Mouse (Mus musculus) liver, embryonic 11.5 days (tissue): Measurements from ENCODE around the gene Usp15. TPM values are rescaled to one million over a fixed set of nuclear protein-coding genes. Genes with fewer than 3 reads are reported as not detected.
A peak's percentile ranks its signal among the peaks of the same experiment; 100 is the strongest.
"Not testable (repeated sequence)": the region's sequence is repeated elsewhere in the genome, so short reads cannot be mapped to it uniquely, and the experiment has no call there.

Experiments used
- ATAC-seq: fragments of 200-750 bp; cut with Nextera tagmentation; replicated peaks from 2 replicates; pipeline ENCODE4 v1.8.0; 2017; ENCODE audit warnings: moderate number of reproducible peaks, mild to moderate bottlenecking, moderate TSS enrichment, moderate library complexity; ENCODE audit not compliant: low FRiP score
- DNase-seq: peaks from one replicate; pipeline ENCODE4 v3.0.0-alpha.2; 2017; ENCODE audit warnings: low spot score
- H3K27ac ChIP-seq: fragments of 300-500 bp; sonication (generic); 2 replicates; pipeline ENCODE4 v1.5.1; 2014; ENCODE audit warnings: mild to moderate bottlenecking, low read depth, low read length, control low read depth
- H3K27me3 ChIP-seq: fragments of 300-500 bp; sonication (generic); replicated peaks from 2 replicates; pipeline ENCODE4 v1.6.1; 2014; ENCODE audit warnings: low read length, mixed read lengths; ENCODE audit not compliant: control insufficient read depth, insufficient read depth
- H3K36me3 ChIP-seq: fragments of 300-500 bp; sonication (generic); 2 replicates; pipeline ENCODE4 v1.6.1; 2014; ENCODE audit warnings: mild to moderate bottlenecking, low read length, moderate library complexity, mixed read lengths; ENCODE audit not compliant: control insufficient read depth, insufficient read depth
- H3K4me1 ChIP-seq: fragments of 300-500 bp; sonication (generic); replicated peaks from 2 replicates; pipeline ENCODE4 v1.6.1; 2014; ENCODE audit warnings: low read length, mixed read lengths; ENCODE audit not compliant: control insufficient read depth, insufficient read depth
- H3K4me2 ChIP-seq: fragments of 300-500 bp; sonication (generic); 2 replicates; pipeline ENCODE4 v1.6.1; 2014; ENCODE audit warnings: mild to moderate bottlenecking, control low read depth, moderate library complexity
- H3K4me3 ChIP-seq: fragments of 300-500 bp; sonication (generic); 2 replicates; pipeline ENCODE4 v1.5.1; 2014; ENCODE audit warnings: low read depth, low read length, control low read depth
- H3K9ac ChIP-seq: fragments of 300-500 bp; sonication (generic); 2 replicates; pipeline ENCODE4 v1.6.1; 2014; ENCODE audit warnings: low read depth, low read length, control low read depth
- H3K9me3 ChIP-seq: fragments of 300-500 bp; sonication (generic); 2 replicates; pipeline ENCODE4 v1.6.1; 2016; ENCODE audit warnings: low read length, inconsistent platforms, mixed read lengths; ENCODE audit not compliant: control insufficient read depth
- WGBS: fragments of 180-500 bp; shearing (Covaris S2); extraction: QIAGEN DNeasy Blood & Tissue Kit; methylation state at CpG from one replicate; pipeline ENCODE4 v1.1.7; 2014; 5-methylcytosine and 5-hydroxymethylcytosine counted together
- polyA plus RNA-seq: library from polyadenylated mRNA; unstranded; fragments of >200 nt; fragmentation: Nextera tagmentation; extraction: Ambion mirVana; gene quantifications from 2 replicates; pipeline ENCODE4 v1.2.1, GENCODE M21; 2014

Usp15 gene
- polyA plus RNA-seq = 139 and 159 TPM in 2 replicates

DNA sequence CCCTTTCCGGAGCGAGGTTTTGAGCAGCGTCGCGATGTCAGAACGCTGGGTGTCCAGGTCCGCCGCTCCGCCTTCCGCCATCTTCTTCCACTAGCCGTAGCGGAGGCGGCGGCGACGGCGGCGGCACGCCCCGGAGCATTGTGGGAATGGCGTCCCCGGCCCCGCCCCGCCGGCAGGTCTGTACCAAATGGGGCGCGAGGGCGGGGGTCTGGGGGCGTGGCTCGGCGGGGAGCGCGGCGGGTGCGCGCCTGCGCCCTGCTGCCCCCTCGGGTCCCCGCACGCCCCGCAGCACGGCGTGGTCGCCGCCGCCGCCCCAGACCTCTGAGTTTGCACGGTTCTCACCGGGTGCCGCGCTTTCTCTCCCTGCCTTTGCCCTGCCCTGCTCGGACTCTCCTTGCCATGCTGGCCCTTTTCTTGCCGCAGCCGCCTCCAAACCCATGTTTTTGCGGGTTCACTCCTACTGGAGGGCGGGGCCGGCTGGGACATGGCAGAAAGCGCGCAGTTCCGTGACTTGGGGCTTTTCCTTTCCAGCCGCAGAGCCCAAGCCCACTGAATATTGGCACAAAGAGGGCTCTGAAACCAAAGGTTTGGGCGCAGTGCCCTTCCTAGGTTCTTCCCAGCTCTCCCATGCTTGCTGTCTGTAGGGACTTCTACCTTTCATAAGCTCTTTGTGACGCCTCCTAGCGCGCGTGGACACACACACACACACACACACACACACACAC, at the start of gene Usp15:
Usp15 (minus strand) TSS at position 161 of the 725 bp plus-strand sequence.
- peak within 1 kb of the TSS; percentile 93 for H3K27ac ChIP-seq
- WGBS = 0% methylated on average over 53 of the region's 66 CpGs
- ATAC-seq (peak; percentile 87), DNase-seq (peak; percentile 92)
- H3K9me3 ChIP-seq = no peaks in the 10 kb centered on the region
- H3K27me3 ChIP-seq = no peaks in the 10 kb centered on the region
- peak within 1 kb of the TSS; percentile 97 for H3K4me3 ChIP-seq
- no peaks in the 10 kb centered on the region for H3K36me3 ChIP-seq
- peaks cover 21% of the 10 kb centered on the region for H3K4me1 ChIP-seq
- peak within 1 kb of the TSS; percentile 96 for H3K9ac ChIP-seq
- H3K4me2 ChIP-seq = peak within 1 kb of the TSS; percentile 89

DNA sequence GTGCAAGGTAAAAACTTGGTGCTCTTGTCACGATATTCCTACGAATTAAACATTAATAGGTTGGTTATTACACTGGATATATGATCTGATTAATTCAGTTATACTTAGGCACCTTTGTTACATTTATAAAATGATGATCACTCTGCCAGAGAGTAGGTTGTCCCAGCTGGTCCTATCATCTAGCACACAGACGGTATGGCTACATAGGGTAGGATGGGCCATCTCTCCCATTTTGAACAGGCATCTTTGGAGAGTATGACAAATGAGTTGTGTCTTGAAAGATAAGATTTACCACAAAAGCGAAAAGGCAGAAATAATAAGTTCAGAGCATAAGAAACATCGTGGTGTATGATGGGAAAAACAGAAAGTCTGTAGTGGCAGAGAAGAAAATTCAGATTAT, 32.6 kb upstream of the Usp15 start:
- H3K9ac ChIP-seq = no peak overlapping the region
- H3K27me3 ChIP-seq = no peaks in the 10 kb centered on the region
- no peak overlapping the region for H3K4me3 ChIP-seq
- no peak overlapping the region for H3K27ac ChIP-seq
- H3K36me3 ChIP-seq = no peaks in the 10 kb centered on the region
- ATAC-seq (no peak), DNase-seq (no peak)
- no peaks in the 10 kb centered on the region for H3K9me3 ChIP-seq
- 78% methylated on average over 5 of the region's 5 CpGs for whole genome bisulfite sequencing
- H3K4me2 ChIP-seq = no peak overlapping the region
- H3K4me1 ChIP-seq = no peaks in the 10 kb centered on the region

GRCm38 (mm10) chr10:123222785-123223184, 26.0 kb upstream of the Usp15 start:
- 81% methylated on average over 5 of the region's 5 CpGs for WGBS

GRCm38 (mm10) chr10:123209517-123209916, 12.7 kb upstream of the Usp15 start:
- no peaks in the 10 kb centered on the region for H3K9me3 ChIP-seq
- H3K27me3 ChIP-seq = no peaks in the 10 kb centered on the region
- WGBS = 64% methylated on average over 8 of the region's 8 CpGs
- H3K4me2 ChIP-seq = no peak overlapping the region
- no peaks in the 10 kb centered on the region for H3K4me1 ChIP-seq
- H3K4me3 ChIP-seq = no peak overlapping the region
- H3K27ac ChIP-seq = no peak overlapping the region
- no peak for DNase-seq
- H3K36me3 ChIP-seq = no peaks in the 10 kb centered on the region
- H3K9ac ChIP-seq = no peak overlapping the region
- no peak for ATAC-seq

More at GRCm38 (mm10) chr10:123222785-123223184, 26.0 kb upstream of the Usp15 start:
- Histone ChIP-seq H3K9me3 (no peaks in the 10 kb centered on the region), H3K4me1 (no peaks in the 10 kb centered on the region), H3K4me3 (no peak overlapping the region), H3K27ac (no peak overlapping the region), H3K4me2 (no peak overlapping the region), H3K27me3 (no peaks in the 10 kb centered on the region), H3K9ac (no peak overlapping the region), H3K36me3 (no peaks in the 10 kb centered on the region)
- DNase-seq (no peak), ATAC-seq (no peak)

DNA sequence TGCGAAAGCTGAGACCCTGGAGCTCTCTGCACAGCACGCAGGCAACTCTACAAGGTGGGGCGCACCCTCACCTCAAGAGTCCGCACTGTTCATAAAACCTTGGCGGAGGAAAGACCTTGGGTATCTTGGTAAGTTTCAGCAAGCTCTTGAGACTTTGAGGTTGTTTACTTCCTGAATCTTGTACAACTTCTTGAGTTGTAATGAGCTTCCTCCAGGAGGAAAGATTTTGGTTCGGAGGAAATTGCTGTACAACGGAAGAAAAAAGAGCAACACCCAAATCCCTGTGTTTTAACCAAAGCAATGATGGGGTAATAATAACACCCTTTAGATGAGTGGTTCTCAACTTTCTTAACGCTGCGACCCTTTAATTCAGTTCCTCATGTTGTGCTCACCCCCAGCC, 11.5 kb upstream of the Usp15 start:
- 85% methylated on average over 9 of the region's 9 CpGs for WGBS

GRCm38 (mm10) chr10:123206074-123206473, 9.3 kb upstream of the Usp15 start:
- H3K27ac ChIP-seq = no peak overlapping the region
- no peaks in the 10 kb centered on the region for H3K36me3 ChIP-seq
- H3K4me1 ChIP-seq = no peaks in the 10 kb centered on the region
- ATAC-seq (no peak), DNase-seq (no peak)
- no peaks in the 10 kb centered on the region for H3K27me3 ChIP-seq
- no peak overlapping the region for H3K4me2 ChIP-seq
- H3K9me3 ChIP-seq = no peaks in the 10 kb centered on the region
- no peak overlapping the region for H3K9ac ChIP-seq
- WGBS = 88% methylated on average over 6 of the region's 6 CpGs
- no peak overlapping the region for H3K4me3 ChIP-seq

More for the DNA sequence above, 11.5 kb upstream of the Usp15 start:
- no peak for DNase-seq
- ATAC-seq = no peak
- Histone ChIP-seq H3K27me3 (no peaks in the 10 kb centered on the region), H3K9ac (no peak overlapping the region), H3K4me3 (no peak overlapping the region), H3K4me2 (no peak overlapping the region), H3K27ac (no peak overlapping the region), H3K36me3 (no peaks in the 10 kb centered on the region), H3K4me1 (no peaks in the 10 kb centered on the region), H3K9me3 (no peaks in the 10 kb centered on the region)

GRCm38 (mm10) chr10:123205364-123205763, 8.6 kb upstream of the Usp15 start:
- H3K4me2 ChIP-seq, DNase-seq, H3K27ac ChIP-seq, H3K27me3 ChIP-seq, ATAC-seq, H3K4me1 ChIP-seq, H3K9ac ChIP-seq, H3K9me3 ChIP-seq, H3K36me3 ChIP-seq, H3K4me3 ChIP-seq: not testable (repeated sequence)
- WGBS = 97% methylated on average over 3 of the region's 3 CpGs

- Histone ChIP-seq H3K27ac (no peak overlapping the region), H3K4me1 (peaks cover 5% of the 10 kb centered on the region; the same call in 1 of the 2 replicates), H3K9ac (no peak overlapping the region), H3K36me3 (no peaks in the 10 kb centered on the region), H3K27me3 (no peaks in the 10 kb centered on the region), H3K9me3 (no peaks in the 10 kb centered on the region), H3K4me2 (no peak overlapping the region), H3K4me3 (no peak overlapping the region)
- ATAC-seq = no peak
- no peak for DNase-seq
- 86% methylated on average over 23 of the region's 23 CpGs for WGBS
Measured at GRCm38 (mm10) chr10:123201981-123202758, 5.4 kb upstream of the Usp15 start.
